Mouse (Mus musculus) neural tube, embryonic 12.5 days (tissue): ENCODE measurements around the gene Abca7. TPM values are rescaled to one million over a fixed set of nuclear protein-coding genes. Genes with fewer than 3 reads are reported as not detected.
A peak's percentile ranks its signal among the peaks of the same experiment; 100 is the strongest.
"Not testable (repeated sequence)": the region's sequence is repeated elsewhere in the genome, so short reads cannot be mapped to it uniquely, and the experiment has no call there.

ENCODE experiments used
- ATAC-seq: fragments of 200-750 bp; cut with Nextera tagmentation; 2 replicates; pipeline ENCODE4 v1.8.0; 2017; ENCODE audit warnings: low read depth, mild to moderate bottlenecking, moderate TSS enrichment, moderate library complexity; ENCODE audit not compliant: low FRiP score
- H3K27ac ChIP-seq: fragments of 300-500 bp; sonication (generic); 2 replicates; pipeline ENCODE4 v1.5.1; 2016
- H3K27me3 ChIP-seq: fragments of 300-500 bp; sonication (generic); replicated peaks from 2 replicates; pipeline ENCODE4 v1.6.1; 2016; ENCODE audit warnings: mild to moderate bottlenecking
- H3K36me3 ChIP-seq: fragments of 300-500 bp; sonication (generic); 2 replicates; pipeline ENCODE4 v1.6.1; 2016; ENCODE audit warnings: mild to moderate bottlenecking
- H3K4me1 ChIP-seq: fragments of 300-500 bp; sonication (generic); 2 replicates; pipeline ENCODE4 v1.6.1; 2016
- H3K4me2 ChIP-seq: fragments of 300-500 bp; sonication (generic); replicated peaks from 2 replicates; pipeline ENCODE4 v1.6.1; 2016; ENCODE audit warnings: mild to moderate bottlenecking
- H3K4me3 ChIP-seq: fragments of 300-500 bp; sonication (generic); 2 replicates; pipeline ENCODE4 v1.5.1; 2016
- H3K9ac ChIP-seq: fragments of 300-500 bp; sonication (generic); 2 replicates; pipeline ENCODE4 v1.6.1; 2016; ENCODE audit warnings: mild to moderate bottlenecking
- H3K9me3 ChIP-seq: fragments of 300-500 bp; sonication (generic); 2 replicates; pipeline ENCODE4 v1.6.1; 2016; ENCODE audit warnings: mild to moderate bottlenecking
- WGBS: fragments of 180-500 bp; shearing (Covaris S2); methylation state at CpG from one replicate; pipeline ENCODE4 v1.1.7; 2016; 5-methylcytosine and 5-hydroxymethylcytosine counted together
- polyA plus RNA-seq: library from polyadenylated mRNA; unstranded; fragments of >200 nt; fragmentation: Nextera tagmentation; extraction: Ambion mirVana; gene quantifications from 2 replicates; pipeline ENCODE4 v1.2.1, GENCODE M21; 2016

Abca7 gene
- polyA plus RNA-seq: 9.9 and 10.7 TPM in 2 replicates

DNA sequence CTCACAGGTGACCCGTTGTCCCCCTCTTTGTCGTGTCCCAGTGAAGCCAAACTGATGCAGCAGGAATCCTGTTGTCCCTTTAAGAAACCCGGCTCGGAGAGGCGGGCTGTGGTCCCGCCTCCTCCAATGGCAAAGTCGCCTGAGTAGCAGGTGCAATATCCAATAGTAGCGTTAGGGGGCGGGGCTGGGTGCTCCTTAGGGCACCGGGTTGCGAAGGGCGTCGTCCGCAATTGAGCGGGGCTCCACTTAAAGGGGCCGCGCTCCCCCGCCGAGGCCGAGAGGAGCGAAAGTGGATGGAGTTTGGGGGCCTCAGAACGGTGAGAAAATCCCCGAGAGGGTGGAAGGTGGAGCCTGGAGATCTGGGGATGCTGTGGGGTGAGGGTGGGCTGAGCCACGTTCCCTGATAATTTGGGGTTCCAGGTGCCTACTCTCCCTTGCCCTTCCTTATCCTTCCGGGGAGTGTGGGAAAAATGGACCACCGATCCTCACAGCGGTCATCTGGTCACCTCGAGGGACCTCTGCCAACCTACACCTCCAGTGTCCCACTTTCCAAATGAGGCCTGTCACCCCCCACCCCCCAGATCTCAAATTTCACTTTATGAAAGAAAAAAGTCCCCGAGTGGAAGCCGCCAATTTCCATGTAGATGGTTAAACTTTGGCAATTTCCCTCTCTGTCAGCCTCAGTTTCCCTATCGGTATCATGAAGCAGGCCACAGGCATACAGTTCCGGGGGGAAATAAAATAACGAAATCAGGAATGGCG lies at the start of gene Abca7:
TSS of gene Abca7 (plus strand) at position 223 of the 762 bp plus-strand sequence.
- H3K27me3 ChIP-seq: peaks cover 9% of the 10 kb centered on the region
- H3K4me3 ChIP-seq: peak within 1 kb of the TSS; percentile 52
- peak within 1 kb of the TSS; percentile 26; the same call in 1 of the 2 replicates for H3K27ac ChIP-seq
- peaks cover 8% of the 10 kb centered on the region for H3K36me3 ChIP-seq
- peak within 1 kb of the TSS; percentile 61 for H3K9ac ChIP-seq
- H3K4me2 ChIP-seq: peak within 1 kb of the TSS; percentile 79
- 0 out of 2 replicates have a peak, but pooled peaks cover 3% of the 10 kb centered on the region for H3K9me3 ChIP-seq
- under 1% methylated on average over 34 of the region's 34 CpGs for WGBS
- ATAC-seq: peak; percentile 79
- peaks cover 11% of the 10 kb centered on the region for H3K4me1 ChIP-seq

DNA sequence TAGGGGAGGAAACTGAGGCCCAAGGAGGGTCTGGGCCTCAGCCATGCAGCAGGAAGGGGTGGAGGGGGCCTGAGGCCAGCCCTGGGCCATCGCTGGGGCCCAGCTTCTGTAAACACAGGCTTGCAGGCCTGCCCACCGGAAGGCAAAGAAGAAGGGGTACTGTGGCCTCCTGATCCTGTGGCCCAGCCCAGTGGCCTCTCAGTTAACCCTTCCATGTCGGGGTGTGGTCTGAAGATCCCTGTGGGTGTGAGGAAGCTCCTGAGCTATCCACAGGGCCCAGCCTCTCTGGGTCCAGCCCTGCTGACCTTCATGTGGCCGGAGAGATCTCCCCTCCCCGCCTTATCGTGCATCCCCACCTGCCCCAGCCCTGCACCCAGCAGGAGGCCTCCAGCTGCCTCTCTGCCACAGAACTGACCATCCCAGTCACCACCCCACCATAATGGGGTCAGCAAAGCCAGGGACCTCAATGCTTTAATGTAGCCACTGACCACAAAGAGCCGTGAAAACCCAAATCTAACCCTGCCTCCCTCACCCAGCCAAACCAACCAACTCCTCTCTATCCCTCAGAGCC lies 49.5 kb upstream of the Abca7 start:
- Histone ChIP-seq H3K4me2 (peak overlapping the region; percentile 27), H3K27me3 (no peaks in the 10 kb centered on the region), H3K4me3 (no peak overlapping the region), H3K9ac (0 out of 2 replicates have a peak overlapping the region, but pooled peaks have one; percentile 18), H3K36me3 (peaks cover 53% of the 10 kb centered on the region), H3K27ac (no peak overlapping the region), H3K9me3 (no peaks in the 10 kb centered on the region), H3K4me1 (peaks cover 37% of the 10 kb centered on the region)
- 7% methylated on average over 7 of the region's 7 CpGs for WGBS
- ATAC-seq: no peak

DNA sequence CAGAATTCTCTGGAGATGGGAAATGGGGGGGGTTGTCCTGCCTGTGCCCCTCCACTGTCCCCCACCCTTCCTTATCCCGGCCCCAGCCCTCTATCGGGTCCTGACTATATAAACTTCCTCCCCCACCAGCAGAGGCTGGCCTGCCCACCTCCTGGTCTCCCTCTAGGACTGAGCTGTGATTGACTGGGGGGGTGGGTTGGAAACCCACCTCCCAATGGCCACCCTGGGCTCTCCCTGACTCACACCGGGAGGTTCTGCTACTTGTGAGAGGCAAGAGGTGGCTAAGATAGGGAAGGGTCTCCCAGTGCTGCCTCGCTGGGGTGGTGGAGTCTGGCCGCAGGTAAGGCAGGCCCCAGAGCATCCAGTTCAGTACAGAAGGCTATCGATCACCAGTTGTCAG lies 48.8 kb upstream of the Abca7 start:
- WGBS: 63% methylated on average over 6 of the region's 6 CpGs
- H3K4me1 ChIP-seq: peaks cover 37% of the 10 kb centered on the region
- no peak for ATAC-seq
- H3K36me3 ChIP-seq: peaks cover 49% of the 10 kb centered on the region
- no peaks in the 10 kb centered on the region for H3K9me3 ChIP-seq
- H3K4me2 ChIP-seq: peak overlapping the region; percentile 14; the same call in 1 of the 2 replicates
- no peaks in the 10 kb centered on the region for H3K27me3 ChIP-seq
- H3K27ac ChIP-seq: no peak overlapping the region
- 0 out of 2 replicates have a peak overlapping the region, but pooled peaks have one; percentile 18 for H3K9ac ChIP-seq
- no peak overlapping the region for H3K4me3 ChIP-seq

DNA sequence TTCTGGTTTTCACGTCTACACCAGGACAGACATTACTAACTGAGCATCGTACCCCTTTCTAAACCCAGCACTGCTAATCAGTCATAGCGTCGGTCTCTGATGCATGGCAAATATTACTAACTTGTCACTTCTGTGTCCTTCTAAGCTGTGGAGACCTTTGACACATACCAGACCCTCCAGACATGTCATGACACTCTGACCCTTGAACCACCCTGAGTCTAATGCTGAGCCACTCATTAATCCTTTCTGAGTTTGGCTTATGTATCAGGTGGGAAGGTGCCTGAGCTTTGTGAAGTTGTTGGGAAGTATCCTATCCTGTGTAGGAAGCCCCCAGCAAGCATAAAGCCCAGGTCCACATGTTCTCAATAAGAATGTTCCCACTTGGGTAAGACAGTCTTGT lies 46.4 kb upstream of the Abca7 start:
- Histone ChIP-seq H3K4me3 (no peak overlapping the region), H3K4me1 (peaks cover 28% of the 10 kb centered on the region), H3K27ac (no peak overlapping the region), H3K36me3 (peaks cover 58% of the 10 kb centered on the region), H3K9ac (no peak overlapping the region), H3K27me3 (no peaks in the 10 kb centered on the region), H3K4me2 (no peak overlapping the region), H3K9me3 (no peaks in the 10 kb centered on the region)
- 95% methylated on average over 4 of the region's 4 CpGs for WGBS
- ATAC-seq: no peak

DNA sequence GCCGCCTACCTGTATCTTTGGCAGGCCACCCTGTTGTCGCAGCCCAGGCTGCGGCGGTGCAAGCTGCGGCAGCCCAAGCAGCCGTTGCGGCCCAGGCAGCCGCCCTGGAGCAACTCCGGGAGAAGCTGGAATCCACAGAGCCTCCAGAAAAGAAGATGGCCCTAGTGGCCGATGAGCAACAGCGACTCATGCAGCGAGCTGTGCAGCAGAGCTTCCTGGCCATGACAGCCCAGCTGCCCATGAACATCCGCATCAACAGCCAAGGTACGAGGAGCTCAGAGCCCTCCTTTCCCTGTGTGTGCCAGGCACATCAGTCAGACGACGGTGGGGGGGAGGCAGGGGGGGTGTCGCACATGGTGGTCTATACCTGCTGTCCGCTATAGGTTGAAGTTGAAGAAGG lies 45.6 kb upstream of the Abca7 start:
- Histone ChIP-seq H3K9me3 (no peaks in the 10 kb centered on the region), H3K27ac (no peak overlapping the region), H3K4me3 (no peak overlapping the region), H3K4me1 (peaks cover 20% of the 10 kb centered on the region), H3K27me3 (no peaks in the 10 kb centered on the region), H3K36me3 (peaks cover 58% of the 10 kb centered on the region), H3K9ac (no peak overlapping the region), H3K4me2 (no peak overlapping the region)
- WGBS: 85% methylated on average over 18 of the region's 18 CpGs
- no peak for ATAC-seq

DNA sequence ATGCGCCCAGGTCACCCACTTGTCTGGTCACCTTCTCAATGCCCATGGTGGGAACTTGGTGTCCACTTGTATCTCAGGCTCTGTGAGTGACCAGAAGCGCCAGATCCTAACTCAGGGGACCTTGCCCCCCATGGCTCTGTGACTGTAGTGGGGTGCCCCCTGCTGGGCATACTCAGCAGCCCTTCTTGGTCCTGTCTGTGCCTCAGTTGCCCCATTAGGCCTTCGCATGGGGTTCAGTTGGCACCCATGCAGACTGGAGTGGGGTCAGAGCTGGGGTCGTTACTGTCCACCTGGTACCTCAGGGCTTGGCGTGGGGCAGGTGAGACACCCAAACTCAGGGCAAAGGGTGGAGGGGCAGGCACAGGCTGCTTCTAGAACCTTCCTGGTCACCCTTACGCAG lies 42.3 kb upstream of the Abca7 start:
- ATAC-seq: no peak
- 89% methylated on average over 6 of the region's 6 CpGs for WGBS
- no peaks in the 10 kb centered on the region for H3K27me3 ChIP-seq

DNA sequence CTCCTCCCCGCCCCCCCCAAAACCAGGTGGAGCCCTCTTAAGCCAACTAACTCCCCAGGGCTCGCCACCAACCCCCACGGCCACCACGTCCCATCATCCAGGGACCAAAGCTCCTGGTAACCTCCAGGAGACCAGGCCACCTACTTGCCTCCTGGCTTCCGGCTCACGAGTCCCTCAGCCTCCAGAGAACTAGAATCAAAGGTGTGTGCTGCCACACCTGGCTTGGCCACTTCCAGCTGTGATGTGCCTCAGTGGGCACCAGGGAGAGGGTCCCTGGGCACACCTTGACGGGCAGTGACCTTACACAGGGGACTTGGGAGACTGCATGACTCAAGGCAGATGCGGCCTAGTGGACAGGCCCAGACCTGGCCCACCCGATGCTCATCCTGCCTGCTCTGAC lies 40.6 kb upstream of the Abca7 start:
- 77% methylated on average over 9 of the region's 9 CpGs for WGBS
- H3K36me3 ChIP-seq: peaks cover 22% of the 10 kb centered on the region
- peaks cover 4% of the 10 kb centered on the region for H3K4me1 ChIP-seq
- H3K9me3 ChIP-seq: no peaks in the 10 kb centered on the region
- H3K27me3 ChIP-seq: no peaks in the 10 kb centered on the region
- H3K27ac ChIP-seq: no peak overlapping the region
- H3K9ac ChIP-seq: no peak overlapping the region
- H3K4me3 ChIP-seq: no peak overlapping the region
- H3K4me2 ChIP-seq: no peak overlapping the region
- ATAC-seq: no peak

More for the DNA sequence above, 42.3 kb upstream of the Abca7 start:
- no peaks in the 10 kb centered on the region for H3K4me1 ChIP-seq
- H3K4me2 ChIP-seq: no peak overlapping the region
- no peak overlapping the region for H3K4me3 ChIP-seq
- no peak overlapping the region for H3K27ac ChIP-seq
- no peak overlapping the region for H3K9ac ChIP-seq
- H3K36me3 ChIP-seq: peaks cover 38% of the 10 kb centered on the region
- no peaks in the 10 kb centered on the region for H3K9me3 ChIP-seq

DNA sequence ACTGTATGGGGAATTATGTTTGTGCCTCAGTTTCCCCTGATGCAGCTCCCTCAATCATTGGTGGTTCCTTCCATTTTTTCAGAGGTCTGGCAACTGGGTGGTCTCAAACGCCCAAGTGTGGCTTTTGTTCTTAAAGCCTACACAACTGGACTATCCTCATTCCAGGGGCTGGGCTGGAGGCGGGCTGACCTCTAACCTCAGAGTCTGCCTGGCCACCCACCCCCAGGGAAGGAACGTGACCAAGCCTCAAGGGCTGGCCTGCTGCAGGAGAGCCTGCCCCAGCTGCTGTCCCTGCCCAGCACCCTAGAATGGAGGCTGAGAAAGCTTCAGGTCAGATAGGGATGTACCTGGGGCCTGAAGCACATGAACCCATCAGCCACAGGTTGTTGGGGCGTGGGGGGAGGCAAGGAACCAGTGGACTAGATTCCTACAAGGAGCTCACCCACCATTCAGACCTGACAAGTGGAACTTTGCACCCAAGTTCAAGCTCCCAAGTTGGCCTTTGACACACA lies 39.6 kb upstream of the Abca7 start:
- no peak overlapping the region for H3K4me2 ChIP-seq
- no peak for ATAC-seq
- H3K4me3 ChIP-seq: no peak overlapping the region
- H3K4me1 ChIP-seq: peaks cover 8% of the 10 kb centered on the region
- no peaks in the 10 kb centered on the region for H3K9me3 ChIP-seq
- no peak overlapping the region for H3K27ac ChIP-seq
- WGBS: 23% methylated on average over 4 of the region's 4 CpGs
- no peaks in the 10 kb centered on the region for H3K27me3 ChIP-seq
- H3K36me3 ChIP-seq: peaks cover 15% of the 10 kb centered on the region
- H3K9ac ChIP-seq: no peak overlapping the region

DNA sequence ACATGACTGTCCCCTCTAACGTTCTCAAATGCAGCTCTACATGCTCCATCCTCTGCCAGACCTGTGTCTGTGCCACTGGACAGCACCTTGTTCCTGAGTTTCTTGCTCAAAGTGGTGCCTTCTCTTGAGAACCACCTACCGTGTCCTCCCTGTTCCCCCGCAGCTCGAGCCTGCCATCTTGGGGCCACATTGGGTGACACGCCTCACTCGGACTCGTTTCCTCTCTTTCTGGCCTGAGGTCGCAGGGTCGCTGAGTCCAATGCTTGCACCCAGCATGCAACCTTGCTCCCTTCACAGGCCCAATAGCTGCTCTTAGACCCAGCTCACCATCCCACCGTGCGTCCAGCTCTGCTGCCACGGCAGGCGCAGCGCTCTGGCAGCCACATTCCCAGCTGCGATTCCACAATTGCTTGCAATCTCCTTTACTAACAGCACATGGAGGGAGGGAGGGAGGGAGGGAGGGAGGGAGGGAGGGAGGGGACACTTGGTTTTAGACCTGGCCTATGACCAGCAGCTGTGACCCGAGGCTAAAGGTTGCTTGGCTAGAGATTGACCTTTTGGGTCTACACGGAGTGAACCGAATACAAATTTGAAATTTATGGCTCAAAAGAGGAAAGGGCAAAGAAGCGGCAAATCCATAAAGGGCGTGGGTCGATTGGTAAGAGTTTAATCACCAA lies 38.0 kb upstream of the Abca7 start:
- Histone ChIP-seq H3K9me3 (no peaks in the 10 kb centered on the region), H3K27ac (no peak overlapping the region), H3K4me2 (peak overlapping the region; percentile 36), H3K4me3 (peak overlapping the region; percentile 3; the same call in 1 of the 2 replicates), H3K9ac (no peak overlapping the region), H3K36me3 (peaks cover 17% of the 10 kb centered on the region), H3K4me1 (peaks cover 8% of the 10 kb centered on the region), H3K27me3 (no peaks in the 10 kb centered on the region)
- no peak for ATAC-seq
- WGBS: 5% methylated on average over 21 of the region's 21 CpGs

DNA sequence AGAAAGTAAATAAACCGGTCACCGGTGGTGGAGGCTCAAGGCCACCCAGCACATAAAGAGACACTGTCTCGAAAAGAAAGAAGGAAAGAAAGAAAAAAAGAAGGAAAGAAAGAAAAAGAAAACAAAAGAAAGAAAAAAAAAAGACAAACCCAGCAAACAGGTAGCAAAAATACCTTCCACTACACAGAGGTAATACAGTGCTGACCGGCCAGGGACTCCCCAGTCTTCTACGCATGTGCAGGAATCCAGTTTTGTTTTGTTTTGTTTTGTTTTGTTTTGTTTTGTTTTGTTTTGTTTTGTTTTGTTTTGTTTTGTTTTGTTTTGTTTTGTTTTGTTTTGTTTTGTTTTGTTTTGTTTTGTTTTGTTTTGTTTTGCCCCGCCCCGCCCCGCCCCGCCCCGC lies 36.9 kb upstream of the Abca7 start:
- not testable (repeated sequence) for ATAC-seq, H3K27ac ChIP-seq, H3K27me3 ChIP-seq, H3K9ac ChIP-seq, H3K4me1 ChIP-seq, H3K9me3 ChIP-seq
- peak overlapping the region; percentile 93; the same call in 1 of the 2 replicates for H3K4me3 ChIP-seq
- peaks cover 27% of the 10 kb centered on the region for H3K36me3 ChIP-seq
- peak overlapping the region; percentile 86 for H3K4me2 ChIP-seq
- 36% methylated on average over 10 of the region's 10 CpGs for WGBS

DNA sequence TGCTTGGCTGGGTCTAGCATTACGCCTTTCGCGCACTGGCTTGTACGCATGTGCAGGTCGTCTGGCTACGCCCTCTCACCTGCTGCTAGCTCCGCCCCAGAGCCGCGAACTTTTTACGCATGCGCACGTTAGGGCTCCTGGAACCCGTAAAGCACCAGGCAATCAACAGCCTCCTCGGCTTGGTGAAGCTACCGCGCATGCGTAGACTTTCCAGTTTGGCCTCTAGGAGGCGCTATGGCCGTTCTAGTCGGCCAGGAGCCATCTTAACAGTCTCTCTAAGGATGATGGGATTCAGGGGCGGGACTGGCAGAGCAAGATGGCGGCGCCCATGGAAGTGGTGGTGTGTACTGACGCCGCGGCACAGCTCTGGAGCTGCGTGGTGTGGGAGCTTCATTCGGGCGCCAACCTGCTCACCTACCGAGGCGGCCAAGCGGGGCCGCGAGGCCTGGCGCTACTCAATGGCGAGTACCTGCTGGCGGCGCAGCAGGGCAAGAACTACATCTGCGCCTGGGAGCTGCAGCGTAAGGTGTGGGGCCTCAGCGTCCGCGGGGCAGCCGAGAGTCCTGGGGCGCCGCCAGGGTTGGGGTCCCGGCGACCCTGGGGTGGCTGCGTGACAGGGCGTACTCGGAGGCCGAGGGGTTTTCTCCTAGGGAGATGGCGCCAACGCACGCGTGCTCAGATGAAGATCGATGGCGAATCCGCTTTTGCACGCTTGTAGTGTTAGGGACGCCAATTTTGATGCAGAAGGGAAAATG lies 36.3 kb upstream of the Abca7 start, which contains the start of gene Wdr18:
TSS of gene Wdr18 (plus strand) at position 306 of the 755 bp plus-strand sequence.
- no peaks in the 10 kb centered on the region for H3K27me3 ChIP-seq
- H3K9me3 ChIP-seq: no peaks in the 10 kb centered on the region
- peak within 1 kb of the TSS; percentile 81 for H3K9ac ChIP-seq
- peaks cover 33% of the 10 kb centered on the region for H3K36me3 ChIP-seq
- peak within 1 kb of the TSS; percentile 93 for H3K4me3 ChIP-seq
- under 1% methylated on average over 61 of the region's 61 CpGs for WGBS
- H3K27ac ChIP-seq: no peak within 1 kb of the TSS
- H3K4me1 ChIP-seq: peaks cover 8% of the 10 kb centered on the region
- H3K4me2 ChIP-seq: peak within 1 kb of the TSS; percentile 86
- ATAC-seq: peak; percentile 97
